Mouse (Mus musculus) heart, adult 8-10 months (tissue): ENCODE measurements at regions not wholly inside any gene's neighbourhood (a gene's known extent, or its start where the extent isn't known, plus 50 kb on each side); places are given as distances from the start of the nearest gene placed in this dataset.

Experiments used
- DNase-seq: peaks from one replicate; pipeline ENCODE4 v3.0.0; 2022; ENCODE audit warnings: low spot score

- no peak for DNase-seq
Observed at GRCm38 (mm10) chr19:32881443-32881842, 124.1 kb downstream of the Pten start.

GRCm38 (mm10) chr19:32884279-32884678 lies 127.0 kb downstream of the Pten start:
- DNase-seq: no peak

- DNase-seq: no peak
Observed at GRCm38 (mm10) chr19:32885481-32886131, 128.3 kb downstream of the Pten start.

GRCm38 (mm10) chr19:32887190-32887589 lies 129.9 kb downstream of the Pten start:
- DNase-seq: no peak

GRCm38 (mm10) chr19:32888616-32889305 lies 131.5 kb downstream of the Pten start:
- DNase-seq: no peak

- no peak for DNase-seq
Observed at GRCm38 (mm10) chr19:32890801-32891200, 133.5 kb downstream of the Pten start.

GRCm38 (mm10) chr19:32892469-32892868 lies 135.2 kb downstream of the Pten start:
- DNase-seq: no peak

- peak; percentile 77 for DNase-seq
Observed at GRCm38 (mm10) chr19:32903454-32904108, 146.3 kb downstream of the Pten start.

- no peak for DNase-seq
Observed at GRCm38 (mm10) chr19:32904517-32904916, 147.2 kb downstream of the Pten start.

- peak; percentile 58 for DNase-seq
Observed at GRCm38 (mm10) chr19:32905901-32906431, 148.7 kb downstream of the Pten start.

- DNase-seq: peak; percentile 32
Observed at GRCm38 (mm10) chr19:32906820-32907219, 149.5 kb downstream of the Pten start.

- DNase-seq: no peak
Observed at GRCm38 (mm10) chr19:32910050-32910462, 152.8 kb downstream of the Pten start.

GRCm38 (mm10) chr19:32912323-32912722 lies 155.0 kb downstream of the Pten start:
- DNase-seq: no peak

- DNase-seq: no peak
Observed at GRCm38 (mm10) chr19:32916507-32917280, 159.4 kb downstream of the Pten start.

GRCm38 (mm10) chr19:32921021-32921420 lies 163.7 kb downstream of the Pten start:
- DNase-seq: no peak

- no peak for DNase-seq
Observed at GRCm38 (mm10) chr19:32923911-32924310, 166.6 kb downstream of the Pten start.

GRCm38 (mm10) chr19:32925628-32926505 lies 168.6 kb downstream of the Pten start:
- DNase-seq: no peak

- DNase-seq: no peak
Observed at GRCm38 (mm10) chr19:32926571-32926970, 169.3 kb downstream of the Pten start.

GRCm38 (mm10) chr19:32933676-32934075 lies 176.4 kb downstream of the Pten start:
- DNase-seq: no peak

- DNase-seq: no peak
Observed at GRCm38 (mm10) chr19:32935638-32936037, 178.3 kb downstream of the Pten start.

GRCm38 (mm10) chr19:32937591-32937990 lies 180.3 kb downstream of the Pten start:
- no peak for DNase-seq
